In the genomic region with DNA sequence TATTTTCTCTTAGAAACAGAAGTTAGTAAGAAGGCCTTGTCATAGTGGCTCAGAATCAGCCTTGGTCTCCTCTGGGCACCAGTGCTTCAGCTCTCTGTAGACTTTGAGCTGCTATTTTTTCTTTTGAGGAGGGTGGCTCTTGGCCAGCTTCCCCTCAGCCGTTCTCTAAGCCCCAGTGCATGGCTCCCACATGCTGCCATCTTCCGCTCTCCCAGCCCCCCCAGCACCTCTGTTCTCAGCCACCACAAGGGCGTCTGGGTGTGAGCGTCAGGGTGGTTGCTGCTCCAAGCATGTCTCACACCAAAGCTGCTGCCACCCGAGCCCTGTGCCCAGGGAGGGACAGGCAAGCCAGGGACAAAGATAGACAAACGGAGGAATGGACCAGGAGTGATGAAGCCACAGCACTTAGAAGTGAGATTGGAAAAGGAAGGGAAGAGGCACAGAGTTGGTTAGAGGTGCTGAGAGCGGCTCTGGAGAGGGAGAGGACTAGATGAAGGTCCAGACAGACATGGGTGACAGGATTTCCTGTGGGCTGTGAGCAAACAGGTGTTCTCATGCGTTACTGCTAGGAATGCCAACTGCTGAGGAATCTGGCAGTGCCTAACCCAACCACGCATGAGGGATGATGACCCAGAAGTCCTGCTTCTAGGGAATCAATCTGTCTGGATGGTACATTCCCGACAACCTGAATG, we compare ENCODE assay signal across 15 mouse cellular contexts. TPM values are rescaled to one million over a fixed set of nuclear protein-coding genes. Genes with fewer than 3 reads are reported as not detected.
DNase-seq lines count a peak whose midpoint lies in the region; ATAC-seq lines count a peak whose summit lies in the region.
"Had no signal": no experiment of that assay in that cellular context is flagged by ENCODE, and none has a peak within 500 bp of the region (broad histone marks: within the 10 kb centered on the region; RNA-seq: fewer than 3 reads in every experiment).

No protein-coding gene starts in this region.

- no peak overlapping the region for H3K9ac ChIP-seq in heart, embryonic 12.5 days
- no peak overlapping the region for H3K9ac ChIP-seq in midbrain, embryonic 13.5 days (replicated peaks)
- H3K9ac ChIP-seq: liver, embryonic 15.5 days had no signal

- H3K27ac ChIP-seq in heart, embryonic 12.5 days (ENCODE audit: poor library complexity, severe bottlenecking), result peak overlapping the region; percentile 75
- H3K27ac ChIP-seq in midbrain, embryonic 13.5 days, result no peak overlapping the region
- H3K27ac ChIP-seq: liver, embryonic 15.5 days had no signal

- 58% methylated on average over 10 of the region's 10 CpGs for WGBS in heart, embryonic 12.5 days
- WGBS in midbrain, embryonic 13.5 days, result 80% methylated on average over 10 of the region's 10 CpGs

- no peaks in the 10 kb centered on the region; the same call in 1 of the 2 replicates for H3K36me3 ChIP-seq in heart, embryonic 12.5 days
- H3K36me3 ChIP-seq in midbrain, embryonic 13.5 days, result no peaks in the 10 kb centered on the region
- H3K36me3 ChIP-seq: liver, embryonic 15.5 days had no signal

- no peak overlapping the region for H3K4me2 ChIP-seq in heart, embryonic 12.5 days
- H3K4me2 ChIP-seq in midbrain, embryonic 13.5 days (replicated peaks), result no peak overlapping the region
- H3K4me2 ChIP-seq: liver, embryonic 15.5 days had no signal

- no peaks in the 10 kb centered on the region for H3K27me3 ChIP-seq in heart, embryonic 12.5 days (replicated peaks)
- no peaks in the 10 kb centered on the region for H3K27me3 ChIP-seq in midbrain, embryonic 13.5 days
- H3K27me3 ChIP-seq: CH12.LX; liver, embryonic 15.5 days; megakaryocyte, embryonic 14.5 days; Patski had no signal

- H3K4me1 ChIP-seq in heart, embryonic 12.5 days (replicated peaks), result peaks cover 73% of the 10 kb centered on the region
- H3K4me1 ChIP-seq in midbrain, embryonic 13.5 days (replicated peaks), result peaks cover 26% of the 10 kb centered on the region

- H3K9me3 ChIP-seq in heart, embryonic 12.5 days (replicated peaks), result no peaks in the 10 kb centered on the region
- no peaks in the 10 kb centered on the region for H3K9me3 ChIP-seq in midbrain, embryonic 13.5 days
- H3K9me3 ChIP-seq: liver, embryonic 15.5 days; megakaryocyte, embryonic 14.5 days had no signal

- H3K4me3 ChIP-seq in heart, embryonic 12.5 days, result no peak overlapping the region
- H3K4me3 ChIP-seq in midbrain, embryonic 13.5 days (replicated peaks), result no peak overlapping the region
- H3K4me3 ChIP-seq: liver, embryonic 15.5 days; megakaryocyte, embryonic 14.5 days had no signal

- ATAC-seq in heart, embryonic 12.5 days (ENCODE audit: insufficient number of reproducible peaks, low FRiP score), result no peak
- ATAC-seq in midbrain, embryonic 13.5 days, result no peak
- ATAC-seq: inflammation-experienced regulatory T-cells, adult 6 months; Patski had no signal

- DNase-seq in heart, adult 9 months (ENCODE audit: low spot score in 2 of 2), result no peak
- DNase-seq in brain, adult 2 months (ENCODE audit: low read depth, low spot score), result peak; percentile 78
- DNase-seq in frontal cortex, adult 2 months (ENCODE audit: extremely low spot score in 1 of 2, low spot score in 1 of 2), result peak; percentile 59 to 68
- DNase-seq in right cerebral cortex, postnatal 25 days, result peak; percentile 52
- no peak for DNase-seq in cerebellum, postnatal 14 days
- DNase-seq: adrenal gland, postnatal 10 days; gastrocnemius, postnatal 14 days; kidney, postnatal 10 days had no signal

RNA-seq across cellular contexts. Expression of gene Stard3, which starts 9.1 kb away (rescaled TPM):
- 45.2 and 47.6 TPM in 2 replicates for polyA plus RNA-seq in heart, embryonic 12.5 days (2016; fragmentation: Nextera tagmentation; extraction: Ambion mirVana)
- polyA plus RNA-seq in frontal cortex, adult 2 months (2012; rRNA removed), result 52.3 and 59.1 TPM in 2 replicates
- polyA plus RNA-seq in midbrain, embryonic 13.5 days (2015; fragmentation: Nextera tagmentation; extraction: Ambion mirVana), result 44.5 and 46.9 TPM in 2 replicates

RNA-seq across cellular contexts. Expression of gene Tcap, which starts 16.3 kb away (rescaled TPM):
- 143 and 152 TPM in 2 replicates for polyA plus RNA-seq in heart, embryonic 12.5 days (2016; fragmentation: Nextera tagmentation; extraction: Ambion mirVana)
- 9.7 and 14.2 TPM in 2 replicates for polyA plus RNA-seq in frontal cortex, adult 2 months (2012; rRNA removed)
- 0.23 and 0.28 TPM in 2 replicates for polyA plus RNA-seq in midbrain, embryonic 13.5 days (2015; fragmentation: Nextera tagmentation; extraction: Ambion mirVana)
- polyA plus RNA-seq: inflammation-experienced regulatory T-cells, adult 6 months; Patski had no signal

RNA-seq across cellular contexts. Expression of gene Pnmt, which starts 18.9 kb away (rescaled TPM):
- 1.7 and 2.0 TPM in 2 replicates for polyA plus RNA-seq in heart, embryonic 12.5 days (2016; fragmentation: Nextera tagmentation; extraction: Ambion mirVana)
- polyA plus RNA-seq in frontal cortex, adult 2 months (2012; rRNA removed), result 0.84 and 1.1 TPM in 2 replicates
- polyA plus RNA-seq in midbrain, embryonic 13.5 days (2015; fragmentation: Nextera tagmentation; extraction: Ambion mirVana), result 0.23 TPM in 1 of 2 replicates, not detected in the other
- polyA plus RNA-seq: inflammation-experienced regulatory T-cells, adult 6 months; liver, embryonic 15.5 days; Patski had no signal

RNA-seq across cellular contexts. Expression of gene Ppp1r1b, which starts 19.1 kb away (rescaled TPM):
- polyA plus RNA-seq in heart, embryonic 12.5 days (2016; fragmentation: Nextera tagmentation; extraction: Ambion mirVana), result 30.4 and 32.2 TPM in 2 replicates
- 104 and 156 TPM in 2 replicates for polyA plus RNA-seq in frontal cortex, adult 2 months (2012; rRNA removed)
- polyA plus RNA-seq in midbrain, embryonic 13.5 days (2015; fragmentation: Nextera tagmentation; extraction: Ambion mirVana), result 0.73 and 1.9 TPM in 2 replicates
- polyA plus RNA-seq: inflammation-experienced regulatory T-cells, adult 6 months had no signal

RNA-seq across cellular contexts. Expression of gene Pgap3, which starts 33.0 kb away (rescaled TPM):
- 20.0 and 20.6 TPM in 2 replicates for polyA plus RNA-seq in heart, embryonic 12.5 days (2016; fragmentation: Nextera tagmentation; extraction: Ambion mirVana)
- polyA plus RNA-seq in frontal cortex, adult 2 months (2012; rRNA removed), result 13.7 and 15.2 TPM in 2 replicates
- 9.2 and 10.7 TPM in 2 replicates for polyA plus RNA-seq in midbrain, embryonic 13.5 days (2015; fragmentation: Nextera tagmentation; extraction: Ambion mirVana)

Comparison
In these comparisons a context has a peak if more than half of its experiments do, and no peak if none do; other contexts are left out.
1. DNase-seq: peak in brain, adult 2 months (single experiment), frontal cortex, adult 2 months (2 of 2) and right cerebral cortex, postnatal 25 days (single experiment); none in heart, adult 9 months (0 of 2) and cerebellum, postnatal 14 days (0 of 2).